Mouse (Mus musculus) intestine, embryonic 15.5 days (tissue): ENCODE data around the gene Vps41. TPM values are rescaled to one million over a fixed set of nuclear protein-coding genes. Genes with fewer than 3 reads are reported as not detected.

ENCODE experiments used
- ATAC-seq: fragments of 200-750 bp; cut with Nextera tagmentation; 2 replicates; pipeline ENCODE4 v1.8.0; 2017; ENCODE audit warnings: moderate TSS enrichment, moderate library complexity
- H3K27ac ChIP-seq: fragments of 300-500 bp; sonication (generic); 2 replicates; pipeline ENCODE4 v1.5.1; 2015; ENCODE audit warnings: mild to moderate bottlenecking, inconsistent platforms
- H3K27me3 ChIP-seq: fragments of 300-500 bp; sonication (generic); replicated peaks from 2 replicates; pipeline ENCODE4 v1.6.1; 2015; ENCODE audit warnings: inconsistent platforms
- H3K36me3 ChIP-seq: fragments of 300-500 bp; sonication (generic); 2 replicates; pipeline ENCODE4 v1.6.1; 2015; ENCODE audit warnings: inconsistent platforms
- H3K4me1 ChIP-seq: fragments of 300-500 bp; sonication (generic); replicated peaks from 2 replicates; pipeline ENCODE4 v1.6.1; 2015; ENCODE audit warnings: inconsistent platforms
- H3K4me2 ChIP-seq: fragments of 300-500 bp; sonication (generic); replicated peaks from 2 replicates; pipeline ENCODE4 v1.6.1; 2015; ENCODE audit warnings: mild to moderate bottlenecking, inconsistent platforms
- H3K4me3 ChIP-seq: fragments of 300-500 bp; sonication (generic); replicated peaks from 2 replicates; pipeline ENCODE4 v1.5.1; 2015; ENCODE audit warnings: inconsistent platforms
- H3K9ac ChIP-seq: fragments of 300-500 bp; sonication (generic); 2 replicates; pipeline ENCODE4 v1.6.1; 2015; ENCODE audit warnings: inconsistent platforms
- H3K9me3 ChIP-seq: fragments of 300-500 bp; sonication (generic); 2 replicates; pipeline ENCODE4 v1.6.1; 2016; ENCODE audit warnings: inconsistent platforms
- WGBS: fragments of 180-500 bp; shearing (Covaris S2); methylation state at CpG from one replicate; pipeline ENCODE4 v1.1.7; 2015; 5-methylcytosine and 5-hydroxymethylcytosine counted together
- polyA plus RNA-seq: library from polyadenylated mRNA; unstranded; fragments of >200 nt; fragmentation: Nextera tagmentation; extraction: Ambion mirVana; gene quantifications from 2 replicates; pipeline ENCODE4 v1.2.1, GENCODE M21; 2015

The Vps41 gene
- polyA plus RNA-seq, 1 experiment from 2014 or later = 60.0 TPM

- no peak for ATAC-seq
- Histone ChIP-seq H3K4me2 (no peak overlapping the region), H3K27me3 (no peaks in the 10 kb centered on the region), H3K9me3 (no peaks in the 10 kb centered on the region), H3K4me1 (no peaks in the 10 kb centered on the region), H3K36me3 (no peaks in the 10 kb centered on the region), H3K4me3 (no peak overlapping the region), H3K27ac (no peak overlapping the region), H3K9ac (no peak overlapping the region)
- 86% methylated on average over 6 of the region's 6 CpGs for WGBS
Measured at GRCm38 (mm10) chr13:18903623-18904022, 186.5 kb downstream of the Vps41 start.

- H3K4me3 ChIP-seq = no peak overlapping the region
- H3K36me3 ChIP-seq = no peaks in the 10 kb centered on the region
- H3K27ac ChIP-seq = no peak overlapping the region
- H3K27me3 ChIP-seq = no peaks in the 10 kb centered on the region
- no peak overlapping the region for H3K9ac ChIP-seq
- no peaks in the 10 kb centered on the region for H3K4me1 ChIP-seq
- whole genome bisulfite sequencing = 83% methylated on average over 4 of the region's 4 CpGs
- H3K4me2 ChIP-seq = no peak overlapping the region
- H3K9me3 ChIP-seq = no peaks in the 10 kb centered on the region
- no peak for ATAC-seq
Measured at GRCm38 (mm10) chr13:18914774-18915173, 197.7 kb downstream of the Vps41 start.

Other genes with a start within 250 kb of the Vps41 start
- gene Amph, start 230.9 kb downstream of the Vps41 start, polyA plus RNA-seq = 1.6 and 2.4 TPM in 2 replicates